Mouse (Mus musculus) gastrocnemius, adult 2 months (tissue): ENCODE measurements around the gene Rnf157. TPM values are rescaled to one million over a fixed set of nuclear protein-coding genes. Genes with fewer than 3 reads are reported as not detected.

Experiments
- DNase-seq: peaks from one replicate; pipeline ENCODE4 v3.0.0; 2022
- H3K27ac ChIP-seq: fragments of 200-600 bp; 2 replicates; pipeline ENCODE4 v1.8.1; 2022; ENCODE audit warnings: mild to moderate bottlenecking
- H3K4me3 ChIP-seq: fragments of 200-600 bp; 2 replicates; pipeline ENCODE4 v1.8.1; 2022; ENCODE audit warnings: mild to moderate bottlenecking, moderate library complexity
- CTCF ChIP-seq: fragments of 200-600 bp; IDR thresholded peaks from 2 replicates; pipeline ENCODE4 v1.8.1; 2022; ENCODE audit warnings: antibody characterized with exemption, mild to moderate bottlenecking, moderate library complexity
- intact Hi-C: fragments of 180-260 bp; cut with DNase I; formaldehyde crosslinking; loops from one replicate; pipeline ENCODE4 v1.15.1; 2025
- total RNA-seq, 2 experiments: library from RNA; stranded (reverse); gene quantifications; 2 replicates each; pipeline ENCODE4 v1.2.3; 2021

Rnf157 gene
- total RNA-seq, 2 experiments from 2014 or later, result 24.3 to 32.0 TPM

DNA sequence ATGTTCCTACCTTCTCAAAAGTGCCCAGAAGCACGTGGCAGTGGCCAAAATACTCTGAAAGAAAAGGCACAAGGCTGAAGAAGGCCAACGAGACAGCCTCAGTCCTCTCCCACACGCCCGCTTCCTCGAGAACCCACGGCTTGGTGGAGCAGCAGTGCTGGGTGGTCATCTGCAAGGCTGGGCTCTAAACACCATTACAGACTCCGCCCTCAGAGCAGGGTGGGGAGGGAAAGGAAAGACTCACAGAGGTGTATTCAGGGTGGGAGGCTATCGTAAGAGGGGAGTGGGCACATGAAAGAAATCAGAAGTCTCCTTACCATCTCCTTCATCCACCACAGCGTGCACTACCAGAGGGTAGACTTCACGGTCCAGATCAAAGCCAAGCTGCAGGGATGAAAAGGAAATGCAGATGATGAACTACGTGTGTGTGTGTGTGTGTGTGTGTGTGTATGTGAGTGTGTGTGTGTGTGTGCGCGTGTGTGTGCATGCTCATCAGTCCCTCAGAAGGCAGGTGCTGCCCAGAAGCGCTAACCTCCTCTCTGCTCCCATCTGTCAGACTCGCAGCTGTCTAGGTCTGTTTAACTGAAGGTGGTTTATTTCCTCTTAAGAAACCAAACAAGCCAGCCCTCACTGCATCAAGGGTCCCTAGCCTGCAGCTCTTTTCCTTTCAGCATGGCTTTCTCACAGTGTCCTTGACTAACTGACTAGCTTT is 53.8 kb downstream of the Rnf157 start:
- TF ChIP-seq CTCF, result no peak
- Histone ChIP-seq H3K27ac (no peak overlapping the region), H3K4me3 (no peak overlapping the region)
- intact Hi-C loops, result no loop called here
- no peak for DNase-seq

DNA sequence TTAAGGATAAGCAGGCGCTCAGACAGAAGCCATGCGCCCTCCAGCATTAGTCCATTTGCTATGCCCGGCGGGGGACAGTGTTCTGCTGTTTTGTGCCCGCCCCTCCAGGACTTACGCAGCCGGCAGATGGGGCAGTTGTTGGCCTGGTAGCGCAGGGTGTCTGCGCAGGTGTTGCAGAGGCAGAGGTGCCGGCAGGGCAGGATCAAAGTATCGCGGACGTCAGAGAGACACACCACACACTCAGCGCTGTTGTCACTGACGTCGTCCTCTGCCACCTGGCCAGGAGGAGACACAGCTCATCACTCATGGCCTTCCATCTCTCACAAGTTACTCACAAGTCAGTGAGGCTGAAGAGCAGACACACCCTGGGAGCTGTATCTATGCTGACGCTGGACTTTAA is 58.3 kb downstream of the Rnf157 start:
- H3K27ac ChIP-seq, result no peak overlapping the region
- no peak for TF ChIP-seq CTCF
- DNase-seq, result no peak
- H3K4me3 ChIP-seq, result no peak overlapping the region
- intact Hi-C loops, result no loop called here

DNA sequence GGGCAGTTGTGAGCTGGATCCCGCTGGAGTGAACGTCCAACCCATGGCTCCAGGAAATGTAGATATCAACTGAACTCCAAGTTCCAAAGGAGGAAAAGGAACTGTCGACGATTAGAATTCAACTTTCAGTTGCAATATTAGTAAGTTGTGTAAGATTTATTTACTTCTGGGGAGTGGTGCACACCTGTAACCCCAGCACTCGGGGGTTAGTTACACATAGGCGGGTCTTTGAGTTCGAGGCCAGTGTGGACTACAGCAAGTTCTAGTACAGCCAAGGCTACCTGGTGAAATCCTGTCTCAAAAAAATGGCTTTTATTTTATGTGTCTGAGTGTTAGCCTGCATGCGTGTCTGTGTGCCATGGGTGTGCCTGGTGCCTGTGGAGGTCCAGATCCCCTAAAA is 59.3 kb downstream of the Rnf157 start:
- DNase-seq, result no peak
- no peak for TF ChIP-seq CTCF
- no peak overlapping the region for H3K27ac ChIP-seq
- H3K4me3 ChIP-seq, result no peak overlapping the region
- intact Hi-C loops, result no loop called here

DNA sequence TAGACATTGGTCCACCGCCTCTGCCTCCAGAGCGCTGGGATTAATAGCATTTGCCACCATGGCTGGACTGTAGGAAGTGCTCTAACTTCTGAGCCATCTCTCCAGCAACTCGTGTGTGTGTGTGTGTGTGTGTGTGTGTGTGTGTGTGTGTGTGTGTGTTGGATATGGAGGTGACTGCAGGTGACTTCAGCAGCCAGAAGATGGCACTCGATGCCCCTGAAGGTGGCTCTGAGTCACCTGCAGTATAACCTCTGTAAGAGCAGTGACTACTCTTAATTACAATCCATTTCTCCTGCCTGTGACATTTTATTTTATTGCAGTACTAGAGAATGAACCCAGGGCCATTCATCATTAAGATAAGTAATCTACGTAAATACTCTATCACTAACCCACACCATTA is 61.5 kb downstream of the Rnf157 start:
- DNase-seq, result no peak
- Histone ChIP-seq H3K27ac (no peak overlapping the region), H3K4me3 (no peak overlapping the region)
- intact Hi-C loops, result no loop called here
- no peak; the same call in 1 of the 2 replicates for TF ChIP-seq CTCF

DNA sequence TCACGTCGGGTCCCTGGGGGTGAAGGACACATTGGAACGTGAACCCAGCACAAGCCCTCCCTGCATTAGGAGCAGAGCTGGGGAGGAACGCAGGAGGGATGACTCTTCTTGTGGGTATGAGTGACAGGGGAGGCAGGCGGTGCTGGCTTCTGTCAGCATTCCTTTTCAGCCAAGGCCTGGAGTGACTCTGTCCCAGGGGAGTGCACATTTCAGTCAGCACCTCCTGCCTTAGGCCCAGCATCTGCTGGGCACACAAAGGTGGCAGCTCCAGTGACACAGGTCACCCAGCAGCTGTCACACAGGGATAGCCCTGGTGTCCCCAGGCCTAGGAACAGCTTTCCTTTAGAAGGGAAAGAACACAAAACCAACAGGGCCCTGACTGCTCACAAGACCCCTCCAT is 64.9 kb downstream of the Rnf157 start:
- intact Hi-C loops, result loop anchor here (5.0 kb wide), 1 partner anchor 39 kb away; no protein-coding TSS in a partner anchor
- Histone ChIP-seq H3K27ac (peak overlapping the region; percentile 89), H3K4me3 (peak overlapping the region; percentile 39)
- peak; percentile 86 for DNase-seq
- no peak for TF ChIP-seq CTCF

DNA sequence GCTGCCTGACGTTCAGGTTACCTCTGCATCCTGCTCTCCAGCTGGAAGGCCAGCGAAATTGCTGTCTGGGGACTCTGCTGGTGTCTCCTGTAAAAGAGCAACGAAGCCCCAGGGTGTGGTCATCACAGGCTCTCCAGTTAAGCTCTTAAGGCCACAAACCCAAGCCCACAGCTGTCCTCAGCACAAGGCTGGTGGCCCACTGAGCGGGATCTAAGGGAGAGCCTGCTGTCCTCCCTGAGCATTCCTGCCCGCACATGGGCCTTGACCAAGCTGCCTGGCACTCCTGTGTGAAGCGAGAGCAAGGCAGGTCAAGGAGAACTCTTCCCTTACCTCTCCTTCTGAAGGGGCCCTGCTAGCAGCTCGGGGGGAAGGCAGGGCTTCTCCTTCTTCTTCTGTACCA is 65.8 kb downstream of the Rnf157 start:
- no peak for TF ChIP-seq CTCF
- H3K27ac ChIP-seq, result peak overlapping the region; percentile 89
- intact Hi-C loops, result loop anchor here (5.0 kb wide), 1 partner anchor 40 kb away; no protein-coding TSS in a partner anchor
- peak overlapping the region; percentile 39 for H3K4me3 ChIP-seq
- DNase-seq, result no peak

DNA sequence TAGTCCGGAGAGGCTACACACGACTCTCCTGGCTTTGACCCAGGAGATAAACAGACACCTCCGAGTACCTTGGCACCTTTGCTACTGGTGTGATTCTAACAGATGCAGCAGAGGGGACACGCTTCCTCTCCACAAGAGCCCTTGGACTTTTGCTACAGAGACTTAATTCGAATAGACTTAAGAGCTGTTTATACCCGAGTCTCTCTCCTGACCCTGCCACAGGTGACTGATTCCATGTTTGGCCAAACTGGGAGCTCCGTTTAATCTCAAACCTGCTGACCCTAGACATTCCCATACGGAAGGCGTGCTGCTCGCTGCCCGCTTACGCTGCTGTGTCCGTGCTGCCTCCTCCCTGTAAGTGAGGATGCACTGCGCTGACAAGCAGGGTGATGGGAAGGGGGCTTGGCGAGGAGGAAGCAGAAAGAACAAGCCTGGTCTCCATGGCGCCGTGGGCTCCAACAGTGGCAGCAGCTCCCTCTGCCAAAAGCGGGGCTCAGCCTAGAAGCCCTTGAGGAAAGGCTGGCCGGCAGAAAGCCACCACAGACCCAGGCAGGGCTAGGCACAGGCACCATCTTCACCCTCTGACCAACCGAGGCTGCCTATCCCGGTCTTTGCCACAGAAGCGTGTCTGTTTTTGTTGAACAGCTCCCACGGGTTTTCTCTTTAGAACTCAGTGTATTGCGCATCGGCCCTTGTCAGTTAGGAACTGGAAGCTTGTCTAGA is 70.6 kb downstream of the Rnf157 start:
- no peak for TF ChIP-seq CTCF
- H3K27ac ChIP-seq, result peak overlapping the region; percentile 16; the same call in 1 of the 2 replicates
- DNase-seq, result peak; percentile 39
- intact Hi-C loops, result no loop called here
- H3K4me3 ChIP-seq, result no peak overlapping the region

DNA sequence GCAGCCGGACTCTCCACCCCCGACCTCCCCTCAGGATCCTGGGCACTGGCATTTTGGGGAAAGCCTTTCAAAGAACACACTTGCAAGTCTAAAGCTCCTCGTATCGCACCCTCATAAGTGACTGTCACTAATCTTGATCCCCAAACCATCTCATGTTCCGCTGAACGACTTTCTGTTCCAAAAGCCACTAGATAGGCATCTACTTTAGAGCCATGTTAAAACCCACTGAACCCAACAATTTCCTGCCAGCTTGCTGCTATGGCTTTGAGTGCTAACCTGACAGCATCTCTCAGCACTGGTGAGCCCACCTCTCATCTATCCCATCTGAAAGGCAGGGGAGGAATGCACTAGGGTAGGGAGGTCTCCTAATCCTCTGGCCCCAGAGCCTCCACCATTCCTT is 75.3 kb downstream of the Rnf157 start:
- no peak for DNase-seq
- Histone ChIP-seq H3K27ac (no peak overlapping the region), H3K4me3 (no peak overlapping the region)
- TF ChIP-seq CTCF, result no peak
- intact Hi-C loops, result no loop called here

DNA sequence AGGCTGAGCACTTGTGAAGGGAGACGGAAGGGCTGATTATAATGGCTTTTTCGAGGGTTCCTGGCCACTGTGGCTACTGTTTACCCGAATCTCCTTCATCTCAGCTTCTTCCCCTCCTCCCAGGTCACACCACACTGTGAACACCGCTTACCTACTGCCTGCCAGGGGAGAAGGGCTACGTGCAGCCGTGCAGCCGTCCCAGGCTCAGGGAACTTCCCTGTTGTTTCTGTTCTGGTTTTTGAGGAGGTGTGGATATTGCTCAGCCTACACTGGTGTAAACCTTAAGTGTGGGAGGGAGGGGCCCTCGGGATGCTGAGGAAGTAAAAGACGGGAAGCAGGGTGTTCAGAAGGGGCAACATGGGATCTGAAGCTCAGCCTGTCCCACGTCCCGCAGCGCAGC is 75.8 kb downstream of the Rnf157 start:
- no peak overlapping the region for H3K27ac ChIP-seq
- DNase-seq, result no peak
- H3K4me3 ChIP-seq, result no peak overlapping the region
- TF ChIP-seq CTCF, result no peak
- intact Hi-C loops, result no loop called here

DNA sequence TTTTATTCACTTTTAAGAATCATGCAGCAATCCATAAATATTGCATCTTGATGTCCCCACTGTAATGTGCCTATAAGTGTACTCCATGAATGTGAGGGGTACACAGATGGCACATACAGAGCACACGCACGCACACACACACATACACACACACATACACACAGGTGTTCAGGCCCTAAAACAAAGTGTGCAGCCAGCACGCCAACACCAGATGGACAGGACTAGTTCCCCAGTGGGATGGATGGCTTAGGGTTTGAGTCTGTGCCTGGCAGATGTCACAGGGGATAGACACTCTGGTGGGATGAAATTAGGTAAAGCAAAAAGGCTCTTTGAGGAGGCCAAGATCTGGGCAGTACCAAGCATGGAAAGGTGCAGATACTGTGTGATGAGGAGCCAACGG is 76.4 kb downstream of the Rnf157 start:
- H3K27ac ChIP-seq, result no peak overlapping the region
- H3K4me3 ChIP-seq, result no peak overlapping the region
- no peak for TF ChIP-seq CTCF
- intact Hi-C loops, result no loop called here
- no peak for DNase-seq

DNA sequence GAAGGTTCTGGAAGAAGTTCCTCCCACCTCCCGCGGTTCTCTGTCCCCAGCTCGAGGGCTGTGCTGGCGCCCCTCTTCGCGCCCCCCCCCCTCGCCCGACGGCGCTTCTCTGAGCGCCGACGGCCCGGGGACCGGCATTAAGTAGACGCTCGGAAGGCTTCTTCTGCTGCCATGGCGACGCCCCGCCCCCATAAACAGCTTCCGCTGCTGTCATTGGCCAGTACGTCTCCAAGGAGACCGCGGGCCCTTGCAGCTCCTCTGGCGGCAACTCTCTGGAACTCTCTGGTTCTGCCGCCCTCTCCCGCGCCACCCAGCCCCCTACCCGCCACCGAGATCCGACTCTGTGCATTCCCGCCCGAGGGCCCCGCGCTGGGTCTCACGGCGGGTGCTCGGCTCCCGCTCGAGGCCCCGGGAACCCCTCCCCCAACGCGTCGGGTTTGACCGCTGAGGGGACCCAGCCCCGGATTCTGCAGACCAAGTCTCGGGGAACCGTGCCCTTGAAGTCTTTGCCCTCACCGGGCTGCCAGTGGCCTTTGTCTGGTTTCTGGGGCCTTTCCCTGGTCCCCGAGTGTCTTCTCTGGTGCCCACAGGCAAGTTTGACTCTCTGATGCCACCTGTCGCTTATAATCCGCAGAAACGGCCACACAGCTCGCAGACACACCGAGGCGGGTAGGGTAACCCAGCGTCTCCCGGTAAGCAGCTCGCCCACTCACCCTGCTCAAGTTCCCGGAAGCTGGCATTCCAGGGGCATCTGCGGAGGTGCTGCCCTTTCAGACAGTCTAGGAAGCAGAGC is 77.4 kb downstream of the Rnf157 start, which contains the start of gene Foxj1:
TSS of gene Foxj1 (minus strand) at position 156 of the 793 bp plus-strand sequence.
- intact Hi-C loops, result loop anchor here (2.0 kb wide), 1 partner anchor 17 kb away; no protein-coding TSS in a partner anchor
- peak; percentile 63 for TF ChIP-seq CTCF
- peak; percentile 94 for DNase-seq
- Histone ChIP-seq H3K27ac (peak within 1 kb of the TSS; percentile 1; the same call in 1 of the 2 replicates), H3K4me3 (peak within 1 kb of the TSS; percentile 86)

DNA sequence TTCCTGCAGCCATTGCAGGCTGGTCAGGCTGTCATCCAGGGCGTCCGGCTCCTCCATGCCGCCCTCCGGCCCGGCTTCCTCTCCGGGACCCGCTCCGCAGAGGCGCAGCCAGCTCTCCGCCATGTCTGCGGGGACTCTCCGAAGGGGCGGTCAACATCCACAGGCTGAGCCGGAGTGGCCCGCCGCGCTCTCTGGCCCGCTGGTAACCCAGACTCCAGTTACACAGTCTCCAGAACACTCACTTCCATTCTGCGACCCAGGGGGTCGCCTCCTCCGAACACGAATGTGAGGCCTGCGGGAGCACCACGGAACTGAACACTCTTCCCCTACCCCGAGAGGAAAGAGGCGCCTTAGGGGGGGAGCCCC is 78.4 kb downstream of the Rnf157 start:
- no peak for DNase-seq
- intact Hi-C loops, result loop anchor here (2.0 kb wide), 1 partner anchor 16 kb away; no protein-coding TSS in a partner anchor
- Histone ChIP-seq H3K4me3 (no peak overlapping the region), H3K27ac (no peak overlapping the region)
- TF ChIP-seq CTCF, result no peak
